Mouse (Mus musculus) gastrocnemius, postnatal 25 days (tissue): ENCODE data around the gene Tubb5. TPM values are rescaled to one million over a fixed set of nuclear protein-coding genes. Genes with fewer than 3 reads are reported as not detected.
A peak's percentile ranks its signal among the peaks of the same experiment; 100 is the strongest.
"Not testable (repeated sequence)": the region's sequence is repeated elsewhere in the genome, so short reads cannot be mapped to it uniquely, and the experiment has no call there.

ENCODE experiments used
- DNase-seq: peaks from one replicate; pipeline ENCODE4 v3.0.0; 2022
- total RNA-seq, 2 experiments: library from RNA; stranded (reverse); gene quantifications; 1 replicate in 1 of 2; 2 replicates in 1 of 2; pipeline ENCODE4 v1.2.3; 2021

The Tubb5 gene
- total RNA-seq, 2 experiments from 2014 or later: 39.2 to 54.5 TPM

- DNase-seq: peak; percentile 88
Measured at GRCm38 (mm10) chr17:35861198-35861857, 23.2 kb upstream of the Tubb5 start, which contains the start of gene Nrm. TSS of gene Nrm (plus strand) at chr17:35861318.

GRCm38 (mm10) chr17:35860831-35861197, 22.7 kb upstream of the Tubb5 start:
- no peak for DNase-seq

- DNase-seq: no peak
Measured at GRCm38 (mm10) chr17:35859835-35860234, 21.7 kb upstream of the Tubb5 start.

- no peak for DNase-seq
Measured at GRCm38 (mm10) chr17:35859371-35859770, 21.3 kb upstream of the Tubb5 start.

- no peak for DNase-seq
Measured at GRCm38 (mm10) chr17:35850974-35851373, 12.9 kb upstream of the Tubb5 start.

GRCm38 (mm10) chr17:35848112-35848511, 10.0 kb upstream of the Tubb5 start:
- no peak for DNase-seq

GRCm38 (mm10) chr17:35843514-35843913, 5.4 kb upstream of the Tubb5 start:
- no peak for DNase-seq

GRCm38 (mm10) chr17:35842006-35842405, 3.9 kb upstream of the Tubb5 start:
- DNase-seq: no peak

GRCm38 (mm10) chr17:35841076-35841950, 3.2 kb upstream of the Tubb5 start, which contains the start of gene Mdc1:
TSS of gene Mdc1 (plus strand) at chr17:35841515.
- peak; percentile 99 for DNase-seq

- DNase-seq: no peak
Measured at GRCm38 (mm10) chr17:35840561-35840960, 2.5 kb upstream of the Tubb5 start.

- not testable (repeated sequence) for DNase-seq
Measured at GRCm38 (mm10) chr17:35839002-35839401, 896 bp upstream of the Tubb5 start.

GRCm38 (mm10) chr17:35838570-35838969, 464 bp upstream of the Tubb5 start:
- DNase-seq: no peak

GRCm38 (mm10) chr17:35837487-35837886, 619 bp downstream of the Tubb5 start:
- DNase-seq: no peak

- DNase-seq: peak; percentile 88
Measured at GRCm38 (mm10) chr17:35836991-35837422, 1.1 kb downstream of the Tubb5 start.

- DNase-seq: peak; percentile 68
Measured at GRCm38 (mm10) chr17:35836178-35836965, 1.7 kb downstream of the Tubb5 start.

GRCm38 (mm10) chr17:35835424-35836140, 2.5 kb downstream of the Tubb5 start:
- no peak for DNase-seq

- DNase-seq: no peak
Measured at GRCm38 (mm10) chr17:35834696-35835422, 3.2 kb downstream of the Tubb5 start.

GRCm38 (mm10) chr17:35833894-35834293, 4.2 kb downstream of the Tubb5 start:
- DNase-seq: no peak

- no peak for DNase-seq
Measured at GRCm38 (mm10) chr17:35833239-35833751, 4.8 kb downstream of the Tubb5 start.

- DNase-seq: no peak
Measured at GRCm38 (mm10) chr17:35832400-35833238, 5.5 kb downstream of the Tubb5 start.
